Mouse (Mus musculus): ENCODE results near the gene St5. TPM values are rescaled to one million over a fixed set of nuclear protein-coding genes. Genes with fewer than 3 reads are reported as not detected.

The St5 gene
- total and polyA plus RNA-seq, 3 experiments, result 2.6 to 3.4 TPM; not detected in 1

- H3K4me1 ChIP-seq (ENCODE audit: control insufficient read depth in 1 of 2, insufficient read depth in 2 of 2, low read length in 2 of 2), result peaks cover 0 to 3% of the 10 kb centered on the region in 2 experiments; a peak in 2 of 4 replicates
- no peaks in the 10 kb centered on the region for H3K27me3 ChIP-seq (ENCODE audit: control insufficient read depth in 1 of 2, insufficient read depth in 2 of 2, low read length in 2 of 2)
- H3K9me3 ChIP-seq (replicated peaks; ENCODE audit: insufficient read depth, low read length), result no peaks in the 10 kb centered on the region
- H3K4me3 ChIP-seq (ENCODE audit: control insufficient read depth in 1 of 2, insufficient read depth in 1 of 2, low read depth in 2 of 2, low read length in 2 of 2), result no peak overlapping the region
- no peaks in the 10 kb centered on the region for H3K79me2 ChIP-seq (ENCODE audit: control insufficient read depth, insufficient read depth, low read length, poor library complexity)
- no peak overlapping the region for H3K27ac ChIP-seq (ENCODE audit: control insufficient read depth, low read depth, low read length)
- H3K9ac ChIP-seq (ENCODE audit: control insufficient read depth, low read depth, low read length, poor library complexity, severe bottlenecking), result no peak overlapping the region
- TF ChIP-seq ZNF384 (IDR thresholded peaks at IDR 0.05; ENCODE audit: low read depth, low read length) (no peak), ZKSCAN1 (IDR thresholded peaks at IDR 0.05; ENCODE audit: low read depth, low read length) (no peak), CHD1 (IDR thresholded peaks at IDR 0.05; ENCODE audit: low read depth, low read length) (no peak), TAL1 (IDR thresholded peaks at IDR 0.05; ENCODE audit: low read length) (no peak), SMC3 (IDR thresholded peaks at IDR 0.05; ENCODE audit: low read depth, low read length) (no peak), POLR2A (IDR thresholded peaks at IDR 0.05; ENCODE audit: control insufficient read depth in 1 of 2, insufficient read depth in 1 of 2, low read depth in 1 of 2, low read length in 2 of 2, poor library complexity in 1 of 2) (no peak), CHD2 (IDR thresholded peaks at IDR 0.05; ENCODE audit: low read length) (no peak), GATA1 (IDR thresholded peaks at IDR 0.05; ENCODE audit: low read depth, low read length) (no peak), MXI1 (IDR thresholded peaks at IDR 0.05; ENCODE audit: low read depth, low read length) (no peak), ELF1 (IDR thresholded peaks at IDR 0.05; ENCODE audit: low read depth, low read length) (no peak)
- DNase-seq (ENCODE audit: low read depth, low spot score), result no peak
- H3K36me3 ChIP-seq (ENCODE audit: control insufficient read depth in 1 of 2, insufficient read depth in 2 of 2, low read length in 2 of 2), result no peaks in the 10 kb centered on the region
Observed at GRCm38 (mm10) chr7:109602022-109602421, 101.4 kb downstream of the St5 start.

DNA sequence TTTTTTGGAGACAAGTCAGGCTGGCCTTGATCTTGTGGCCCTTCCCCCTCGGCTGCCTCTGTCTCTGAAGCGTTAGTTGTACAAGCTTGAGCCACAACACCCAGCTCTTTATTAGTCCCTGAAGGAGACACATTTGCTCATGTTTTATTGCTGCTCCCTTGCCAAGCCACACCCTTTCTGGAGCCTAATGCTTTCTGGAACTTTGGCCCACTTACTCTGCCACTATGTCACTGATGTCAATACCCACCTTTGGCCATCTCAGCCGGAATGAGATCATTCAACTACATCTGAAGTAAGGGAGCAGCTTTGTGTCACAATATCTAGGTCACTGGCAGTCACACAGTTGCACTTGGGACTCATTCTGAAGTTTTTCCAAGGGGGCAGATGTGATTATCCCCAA is 102.7 kb downstream of the St5 start:
- H3K4me3 ChIP-seq (ENCODE audit: control insufficient read depth in 1 of 2, insufficient read depth in 1 of 2, low read depth in 2 of 2, low read length in 2 of 2), result no peak overlapping the region

DNA sequence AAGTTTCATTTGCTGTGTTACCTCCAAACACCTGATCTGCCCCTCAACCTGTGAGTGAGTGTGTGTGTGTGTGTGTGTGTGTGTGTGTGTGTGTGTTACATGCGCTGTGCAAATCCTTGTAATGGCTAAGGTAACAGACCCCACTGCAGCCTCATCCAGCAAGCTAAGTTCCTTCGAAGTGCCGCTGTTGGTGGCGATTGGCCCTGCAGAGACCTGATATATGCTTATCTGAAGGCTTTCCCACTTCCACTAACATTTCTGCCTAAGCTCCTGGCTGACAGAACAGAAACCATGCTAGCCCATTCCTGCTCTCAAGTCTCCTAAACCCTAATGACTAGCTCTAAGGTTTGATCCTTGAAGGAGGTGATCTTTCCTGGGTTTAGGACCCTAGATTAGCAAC is 103.4 kb downstream of the St5 start:
- Histone ChIP-seq H3K4me1 (ENCODE audit: control insufficient read depth in 1 of 2, insufficient read depth in 2 of 2, low read length in 2 of 2) (peaks cover 0 to 7% of the 10 kb centered on the region in 2 experiments; a peak in 3 of 4 replicates), H3K36me3 (ENCODE audit: control insufficient read depth in 1 of 2, insufficient read depth in 2 of 2, low read length in 2 of 2) (no peaks in the 10 kb centered on the region), H3K79me2 (ENCODE audit: control insufficient read depth, insufficient read depth, low read length, poor library complexity) (no peaks in the 10 kb centered on the region), H3K27ac (ENCODE audit: control insufficient read depth, low read depth, low read length) (no peak overlapping the region), H3K4me3 (ENCODE audit: control insufficient read depth in 1 of 2, insufficient read depth in 1 of 2, low read depth in 2 of 2, low read length in 2 of 2) (no peak overlapping the region), H3K27me3 (ENCODE audit: control insufficient read depth in 1 of 2, insufficient read depth in 2 of 2, low read length in 2 of 2) (no peaks in the 10 kb centered on the region), H3K9ac (ENCODE audit: control insufficient read depth, low read depth, low read length, poor library complexity, severe bottlenecking) (no peak overlapping the region), H3K9me3 (replicated peaks; ENCODE audit: insufficient read depth, low read length) (no peaks in the 10 kb centered on the region)
- no peak for DNase-seq (ENCODE audit: low read depth, low spot score)
- no peak for TF ChIP-seq RAD21 (IDR thresholded peaks at IDR 0.05; ENCODE audit: low read depth, low read length)
- no peak for TF ChIP-seq TBP (IDR thresholded peaks at IDR 0.05; ENCODE audit: low read depth, low read length)
- no peak for TF ChIP-seq HCFC1 (IDR thresholded peaks at IDR 0.05; ENCODE audit: low read depth, low read length)
- no peak for TF ChIP-seq MAX (IDR thresholded peaks at IDR 0.05; ENCODE audit: low read length)
- 0 out of 2 replicates have a peak, but pooled peaks have one; percentile 28 for TF ChIP-seq GATA1 (IDR thresholded peaks at IDR 0.05; ENCODE audit: low read depth, low read length)
- no peak for TF ChIP-seq POLR2A (IDR thresholded peaks at IDR 0.05; ENCODE audit: control insufficient read depth in 1 of 2, insufficient read depth in 1 of 2, low read depth in 1 of 2, low read length in 2 of 2, poor library complexity in 1 of 2)
- TF ChIP-seq UBTF (IDR thresholded peaks at IDR 0.05; ENCODE audit: borderline replicate concordance, insufficient read depth, low read depth, low read length), result no peak
- no peak for TF ChIP-seq NELFE (IDR thresholded peaks at IDR 0.05; ENCODE audit: low read depth, low read length)
- no peak for TF ChIP-seq ELF1 (IDR thresholded peaks at IDR 0.05; ENCODE audit: low read depth, low read length)
- no peak for TF ChIP-seq NRF1 (IDR thresholded peaks at IDR 0.05; ENCODE audit: insufficient read depth, low read depth, low read length, poor library complexity, severe bottlenecking)
- TF ChIP-seq POLR2AphosphoS2 (IDR thresholded peaks at IDR 0.05; ENCODE audit: low read length), result no peak
- no peak for TF ChIP-seq E2F4 (IDR thresholded peaks at IDR 0.05; ENCODE audit: borderline replicate concordance, low read depth, low read length)
- TF ChIP-seq RCOR1 (IDR thresholded peaks at IDR 0.05; ENCODE audit: low read depth, low read length), result no peak
- no peak for TF ChIP-seq MYC (IDR thresholded peaks at IDR 0.05; ENCODE audit: low read depth, low read length)
- no peak for TF ChIP-seq MXI1 (IDR thresholded peaks at IDR 0.05; ENCODE audit: low read depth, low read length)
- no peak for TF ChIP-seq MEF2A (IDR thresholded peaks at IDR 0.05; ENCODE audit: extremely low read depth, insufficient replicate concordance, low read depth, low read length, poor library complexity, severe bottlenecking)
- TF ChIP-seq TCF12 (IDR thresholded peaks at IDR 0.05; ENCODE audit: low read depth, low read length), result peak; percentile 42; the same call in 1 of the 2 replicates
- TF ChIP-seq EP300 (IDR thresholded peaks at IDR 0.05; ENCODE audit: low read depth in 1 of 2, low read length in 2 of 2), result peak; percentile 21 to 56; a peak in 2 of 4 replicates
- no peak for TF ChIP-seq SMC3 (IDR thresholded peaks at IDR 0.05; ENCODE audit: low read depth, low read length)
- TF ChIP-seq ZKSCAN1 (IDR thresholded peaks at IDR 0.05; ENCODE audit: low read depth, low read length), result no peak
- TF ChIP-seq CTCF (IDR thresholded peaks at IDR 0.05 in 2 of 3, conservative IDR thresholded peaks at IDR 0.05 in 1 of 3; ENCODE audit: control insufficient read depth in 1 of 3, insufficient read depth in 1 of 3, low read depth in 2 of 3, low read length in 3 of 3, poor library complexity in 1 of 3, severe bottlenecking in 1 of 3), result no peak

More for the DNA sequence above, 102.7 kb downstream of the St5 start:
- DNase-seq (ENCODE audit: low read depth, low spot score), result no peak
- Histone ChIP-seq H3K79me2 (ENCODE audit: control insufficient read depth, insufficient read depth, low read length, poor library complexity) (no peaks in the 10 kb centered on the region), H3K9me3 (replicated peaks; ENCODE audit: insufficient read depth, low read length) (no peaks in the 10 kb centered on the region), H3K27me3 (ENCODE audit: control insufficient read depth in 1 of 2, insufficient read depth in 2 of 2, low read length in 2 of 2) (no peaks in the 10 kb centered on the region), H3K9ac (ENCODE audit: control insufficient read depth, low read depth, low read length, poor library complexity, severe bottlenecking) (no peak overlapping the region), H3K4me1 (ENCODE audit: control insufficient read depth in 1 of 2, insufficient read depth in 2 of 2, low read length in 2 of 2) (peaks cover 0 to 3% of the 10 kb centered on the region in 2 experiments; a peak in 2 of 4 replicates), H3K27ac (ENCODE audit: control insufficient read depth, low read depth, low read length) (no peak overlapping the region), H3K36me3 (ENCODE audit: control insufficient read depth in 1 of 2, insufficient read depth in 2 of 2, low read length in 2 of 2) (no peaks in the 10 kb centered on the region)
- TF ChIP-seq TAL1 (IDR thresholded peaks at IDR 0.05; ENCODE audit: low read length) (no peak), USF1 (IDR thresholded peaks at IDR 0.05; ENCODE audit: low read depth, low read length) (no peak), GATA1 (IDR thresholded peaks at IDR 0.05; ENCODE audit: low read depth, low read length) (no peak)
